Mouse (Mus musculus): Measurements from ENCODE around the gene Trpm4. TPM values are rescaled to one million over a fixed set of nuclear protein-coding genes. Genes with fewer than 3 reads are reported as not detected.
A peak's percentile ranks its signal among the peaks of the same experiment; 100 is the strongest.
"Not testable (repeated sequence)": the region's sequence is repeated elsewhere in the genome, so short reads cannot be mapped to it uniquely, and the experiment has no call there.

Trpm4 gene
- polyA plus RNA-seq, 1 experiment from 2014 or later = 9.3 TPM

- Histone ChIP-seq H3K9me3 (ENCODE audit: control insufficient read depth, low read length) (no peaks in the 10 kb centered on the region), H3K9ac (peak overlapping the region; percentile 87), H3K4me2 (replicated peaks) (peak overlapping the region; percentile 75), H3K27me3 (ENCODE audit: control insufficient read depth, insufficient read depth, low read length) (peaks cover 8% of the 10 kb centered on the region), H3K4me3 (replicated peaks; ENCODE audit: low read length) (peak overlapping the region; percentile 80), H3K4me1 (replicated peaks; ENCODE audit: control insufficient read depth, insufficient read depth, low read length) (peaks cover 31% of the 10 kb centered on the region), H3K27ac (peak overlapping the region; percentile 83), H3K36me3 (replicated peaks; ENCODE audit: control insufficient read depth, insufficient read depth) (peaks cover 10% of the 10 kb centered on the region; the same call in 1 of the 2 replicates)
- WGBS = under 1% methylated on average over 70 of the region's 70 CpGs
- DNase-seq (ENCODE audit: low spot score) (peak; percentile 95), ATAC-seq (ENCODE audit: low FRiP score) (peak; percentile 90)
Observed at GRCm38 (mm10) chr7:45367020-45367880, 33.7 kb upstream of the Trpm4 start.

GRCm38 (mm10) chr7:45366652-45367019, 33.1 kb upstream of the Trpm4 start, which contains the start of gene Ppfia3:
Ppfia3 (minus strand) TSS chr7:45367019.
- Histone ChIP-seq H3K27ac (peak within 1 kb of the TSS; percentile 83), H3K36me3 (replicated peaks; ENCODE audit: control insufficient read depth, insufficient read depth) (0 out of 2 replicates have a peak, but pooled peaks cover 4% of the 10 kb centered on the region), H3K9me3 (ENCODE audit: control insufficient read depth, low read length) (no peaks in the 10 kb centered on the region), H3K27me3 (ENCODE audit: control insufficient read depth, insufficient read depth, low read length) (peaks cover 8% of the 10 kb centered on the region), H3K9ac (peak within 1 kb of the TSS; percentile 87), H3K4me1 (replicated peaks; ENCODE audit: control insufficient read depth, insufficient read depth, low read length) (peaks cover 35% of the 10 kb centered on the region), H3K4me2 (replicated peaks) (peak within 1 kb of the TSS; percentile 75), H3K4me3 (replicated peaks; ENCODE audit: low read length) (peak within 1 kb of the TSS; percentile 80)
- WGBS = 0% methylated on average over 20 of the region's 26 CpGs
- no peak for DNase-seq (ENCODE audit: low spot score)
- ATAC-seq (ENCODE audit: low FRiP score) = peak; percentile 43

DNA sequence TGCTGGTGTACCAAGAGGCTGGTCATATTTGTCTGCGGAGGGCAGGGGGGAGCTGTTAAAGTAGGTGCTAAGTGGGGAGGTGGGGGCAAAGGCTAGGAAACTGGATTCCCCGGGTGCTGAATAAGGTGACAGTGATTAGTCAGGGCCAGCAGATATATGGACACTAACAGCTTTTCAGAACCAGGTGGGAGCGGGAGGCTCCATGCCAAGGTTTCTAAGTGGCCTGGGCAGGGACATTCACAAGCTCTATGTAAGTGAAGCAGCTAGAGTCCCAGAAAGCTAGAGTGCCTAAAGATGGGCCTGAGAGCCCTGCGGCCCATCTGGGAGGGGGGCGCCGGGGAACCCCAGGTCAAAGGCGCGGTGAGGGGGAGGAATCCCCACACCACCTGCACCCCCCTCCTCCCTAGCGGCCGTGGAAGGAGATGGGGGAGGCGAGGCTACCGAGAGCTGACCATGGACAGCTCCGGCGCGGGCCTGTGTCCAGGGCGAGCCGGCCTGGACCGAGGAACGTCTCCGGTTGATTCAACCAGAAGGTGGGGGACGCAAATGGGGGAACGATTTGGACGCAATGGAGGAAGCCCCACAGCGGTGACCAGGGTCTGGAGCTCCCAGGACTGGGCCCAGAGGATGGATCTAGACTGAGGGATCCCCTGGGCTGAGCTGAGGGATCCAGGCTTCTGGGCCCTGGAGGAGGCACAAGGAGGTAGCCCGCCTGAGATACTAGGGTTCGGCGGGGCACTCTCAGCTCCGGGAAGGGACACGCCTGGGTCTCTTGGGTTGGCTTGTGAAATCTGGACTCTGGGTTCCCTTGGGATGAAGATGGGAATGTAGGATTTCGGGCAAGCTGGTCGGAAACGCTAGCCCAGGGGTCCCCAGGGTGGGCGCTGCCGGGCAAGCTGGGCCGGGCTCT, 32.4 kb upstream of the Trpm4 start:
- Histone ChIP-seq H3K36me3 (replicated peaks; ENCODE audit: control insufficient read depth, insufficient read depth) (no peaks in the 10 kb centered on the region), H3K4me2 (replicated peaks) (peak overlapping the region; percentile 75), H3K27ac (peak overlapping the region; percentile 77), H3K9ac (peak overlapping the region; percentile 87), H3K27me3 (ENCODE audit: control insufficient read depth, insufficient read depth, low read length) (peaks cover 8% of the 10 kb centered on the region), H3K9me3 (ENCODE audit: control insufficient read depth, low read length) (no peaks in the 10 kb centered on the region), H3K4me3 (replicated peaks; ENCODE audit: low read length) (peak overlapping the region; percentile 80), H3K4me1 (replicated peaks; ENCODE audit: control insufficient read depth, insufficient read depth, low read length) (peaks cover 33% of the 10 kb centered on the region)
- ATAC-seq (ENCODE audit: low FRiP score) (no peak), DNase-seq (ENCODE audit: low spot score) (peak; percentile 53)
- 4% methylated on average over 34 of the region's 35 CpGs for WGBS

DNA sequence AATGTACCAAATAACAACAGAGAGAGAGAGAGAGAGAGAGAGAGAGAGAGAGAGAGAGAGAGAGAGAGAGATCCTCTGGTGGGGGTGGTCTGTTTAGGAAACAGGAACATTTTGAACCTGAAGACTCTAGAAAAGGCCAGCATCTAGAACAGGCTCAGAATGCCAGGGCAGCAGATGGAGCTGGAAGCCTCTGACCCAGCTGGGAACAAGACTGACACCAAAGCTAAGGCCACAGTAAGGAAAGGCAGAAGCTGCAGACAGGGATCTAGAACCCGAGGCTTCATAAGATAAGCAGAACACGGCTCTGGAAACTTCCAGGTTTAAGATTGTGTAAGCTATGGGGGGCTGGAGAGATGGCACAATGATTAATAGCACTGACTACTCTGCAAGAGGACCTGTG, 30.4 kb upstream of the Trpm4 start:
- no peak overlapping the region for H3K4me2 ChIP-seq (replicated peaks)
- DNase-seq (ENCODE audit: low spot score) = no peak
- no peak overlapping the region for H3K9ac ChIP-seq
- peaks cover 30% of the 10 kb centered on the region for H3K4me1 ChIP-seq (replicated peaks; ENCODE audit: control insufficient read depth, insufficient read depth, low read length)
- 92% methylated on average over 2 of the region's 2 CpGs for WGBS
- H3K4me3 ChIP-seq (replicated peaks; ENCODE audit: low read length) = no peak overlapping the region
- peaks cover 3% of the 10 kb centered on the region for H3K27me3 ChIP-seq (ENCODE audit: control insufficient read depth, insufficient read depth, low read length)
- H3K36me3 ChIP-seq (replicated peaks; ENCODE audit: control insufficient read depth, insufficient read depth) = peaks cover 5% of the 10 kb centered on the region; the same call in 1 of the 2 replicates
- H3K9me3 ChIP-seq (ENCODE audit: control insufficient read depth, low read length) = no peaks in the 10 kb centered on the region
- no peak for ATAC-seq (ENCODE audit: low FRiP score)
- no peak overlapping the region for H3K27ac ChIP-seq

- no peak overlapping the region for H3K4me3 ChIP-seq (replicated peaks; ENCODE audit: low read length)
- ATAC-seq (ENCODE audit: low FRiP score) = no peak
Observed at GRCm38 (mm10) chr7:45362801-45363200, 29.2 kb upstream of the Trpm4 start.

GRCm38 (mm10) chr7:45361243-45361804, 27.7 kb upstream of the Trpm4 start:
- WGBS = under 1% methylated on average over 43 of the region's 43 CpGs
- DNase-seq (ENCODE audit: low spot score) (peak; percentile 84), ATAC-seq (ENCODE audit: low FRiP score) (peak; percentile 87)
- H3K27ac ChIP-seq = peak overlapping the region; percentile 52
- H3K4me3 ChIP-seq (replicated peaks; ENCODE audit: low read length) = peak overlapping the region; percentile 38
- peaks cover 27% of the 10 kb centered on the region for H3K36me3 ChIP-seq (replicated peaks; ENCODE audit: control insufficient read depth, insufficient read depth)
- no peaks in the 10 kb centered on the region; the same call in 1 of the 2 replicates for H3K27me3 ChIP-seq (ENCODE audit: control insufficient read depth, insufficient read depth, low read length)
- no peaks in the 10 kb centered on the region for H3K9me3 ChIP-seq (ENCODE audit: control insufficient read depth, low read length)
- H3K9ac ChIP-seq = peak overlapping the region; percentile 60
- peaks cover 19% of the 10 kb centered on the region for H3K4me1 ChIP-seq (replicated peaks; ENCODE audit: control insufficient read depth, insufficient read depth, low read length)
- peak overlapping the region; percentile 74 for H3K4me2 ChIP-seq (replicated peaks)

More at GRCm38 (mm10) chr7:45362801-45363200, 29.2 kb upstream of the Trpm4 start:
- H3K4me2 ChIP-seq (replicated peaks) = no peak overlapping the region
- no peak for DNase-seq (ENCODE audit: low spot score)
- no peaks in the 10 kb centered on the region; the same call in 1 of the 2 replicates for H3K27me3 ChIP-seq (ENCODE audit: control insufficient read depth, insufficient read depth, low read length)
- no peaks in the 10 kb centered on the region for H3K9me3 ChIP-seq (ENCODE audit: control insufficient read depth, low read length)
- peaks cover 22% of the 10 kb centered on the region for H3K4me1 ChIP-seq (replicated peaks; ENCODE audit: control insufficient read depth, insufficient read depth, low read length)
- no peak overlapping the region for H3K9ac ChIP-seq
- no peak overlapping the region for H3K27ac ChIP-seq
- peaks cover 14% of the 10 kb centered on the region for H3K36me3 ChIP-seq (replicated peaks; ENCODE audit: control insufficient read depth, insufficient read depth)
- WGBS = 6% methylated on average over 13 of the region's 13 CpGs

DNA sequence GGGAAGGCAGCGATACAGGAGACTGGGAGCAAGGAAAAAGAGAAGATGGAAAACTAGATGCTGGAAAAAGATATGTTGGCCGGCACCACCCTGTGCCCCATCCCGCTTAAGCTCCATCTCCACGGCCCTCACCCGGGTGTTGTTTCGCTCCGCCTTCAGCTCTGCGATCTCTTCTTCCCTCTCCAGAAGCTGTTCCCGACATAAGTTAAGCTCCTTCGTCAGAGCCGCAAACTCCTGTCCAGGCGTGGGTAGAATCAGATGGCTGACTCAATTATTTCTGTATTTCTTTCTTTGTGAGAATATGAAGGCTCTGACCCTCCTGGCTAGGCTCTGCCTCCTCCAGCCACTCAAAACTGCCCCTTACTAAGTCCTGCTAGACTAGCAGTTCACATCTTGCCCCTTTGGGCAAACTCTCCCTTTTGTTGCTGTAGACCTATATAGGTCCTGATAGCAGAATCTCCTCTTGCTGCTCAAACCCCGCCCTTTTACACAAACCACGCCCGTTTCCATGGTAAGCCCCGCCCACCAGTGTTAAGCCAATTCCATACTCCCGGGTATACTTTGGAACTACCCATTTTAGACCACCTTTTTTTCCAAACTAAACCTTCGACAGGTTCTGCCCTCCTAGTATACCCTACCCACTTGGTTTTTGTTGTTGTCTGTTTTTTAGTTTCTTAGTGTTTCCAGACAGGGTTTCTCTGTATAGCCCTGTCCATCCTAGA, 27.0 kb upstream of the Trpm4 start:
- Histone ChIP-seq H3K4me2 (replicated peaks) (peak overlapping the region; percentile 74), H3K9ac (no peak overlapping the region), H3K27ac (no peak overlapping the region), H3K36me3 (replicated peaks; ENCODE audit: control insufficient read depth, insufficient read depth) (peaks cover 35% of the 10 kb centered on the region), H3K4me1 (replicated peaks; ENCODE audit: control insufficient read depth, insufficient read depth, low read length) (peaks cover 18% of the 10 kb centered on the region), H3K4me3 (replicated peaks; ENCODE audit: low read length) (no peak overlapping the region), H3K27me3 (ENCODE audit: control insufficient read depth, insufficient read depth, low read length) (no peaks in the 10 kb centered on the region; the same call in 1 of the 2 replicates), H3K9me3 (ENCODE audit: control insufficient read depth, low read length) (no peaks in the 10 kb centered on the region)
- 57% methylated on average over 18 of the region's 18 CpGs for WGBS
- no peak; the same call in 1 of the 2 replicates for ATAC-seq (ENCODE audit: low FRiP score)
- DNase-seq (ENCODE audit: low spot score) = no peak

DNA sequence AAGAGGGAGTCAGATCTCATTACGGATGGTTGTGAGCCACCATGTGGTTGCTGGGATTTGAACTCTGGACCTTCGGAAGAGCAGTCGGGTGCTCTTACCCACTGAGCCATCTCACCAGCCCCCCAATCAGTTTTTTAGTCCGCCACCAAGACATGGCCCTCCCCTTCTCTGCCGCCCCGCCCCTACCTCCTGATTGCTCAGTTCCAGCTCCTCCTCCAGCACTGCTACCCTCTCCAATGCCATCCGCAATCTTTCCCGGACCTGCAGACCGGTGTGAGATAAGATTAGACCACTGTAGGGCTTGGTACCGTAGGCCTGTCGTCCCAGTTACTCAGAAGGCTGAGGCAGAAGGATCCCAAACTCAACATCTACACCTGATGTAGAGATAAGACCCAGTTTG, 25.5 kb upstream of the Trpm4 start:
- H3K9me3 ChIP-seq (ENCODE audit: control insufficient read depth, low read length); H3K9ac ChIP-seq; H3K27ac ChIP-seq; H3K4me2 ChIP-seq (replicated peaks); ATAC-seq (ENCODE audit: low FRiP score); DNase-seq (ENCODE audit: low spot score); H3K27me3 ChIP-seq (ENCODE audit: control insufficient read depth, insufficient read depth, low read length); H3K4me3 ChIP-seq (replicated peaks; ENCODE audit: low read length); H3K4me1 ChIP-seq (replicated peaks; ENCODE audit: control insufficient read depth, insufficient read depth, low read length): not testable (repeated sequence)
- H3K36me3 ChIP-seq (replicated peaks; ENCODE audit: control insufficient read depth, insufficient read depth) = peaks cover 50% of the 10 kb centered on the region
- WGBS = 67% methylated on average over 10 of the region's 11 CpGs
